Mouse (Mus musculus) regulatory T cell (primary cell): ENCODE data around the gene Dhx33.

Source experiments
- in situ Hi-C: fragments of 300-600 bp; cut with MboI, MseI; formaldehyde crosslinking; loops from one replicate; pipeline ENCODE4 v1.15.1; 2025; ENCODE audit warnings: high pct_unique_total_duplicates

Dhx33 gene

DNA sequence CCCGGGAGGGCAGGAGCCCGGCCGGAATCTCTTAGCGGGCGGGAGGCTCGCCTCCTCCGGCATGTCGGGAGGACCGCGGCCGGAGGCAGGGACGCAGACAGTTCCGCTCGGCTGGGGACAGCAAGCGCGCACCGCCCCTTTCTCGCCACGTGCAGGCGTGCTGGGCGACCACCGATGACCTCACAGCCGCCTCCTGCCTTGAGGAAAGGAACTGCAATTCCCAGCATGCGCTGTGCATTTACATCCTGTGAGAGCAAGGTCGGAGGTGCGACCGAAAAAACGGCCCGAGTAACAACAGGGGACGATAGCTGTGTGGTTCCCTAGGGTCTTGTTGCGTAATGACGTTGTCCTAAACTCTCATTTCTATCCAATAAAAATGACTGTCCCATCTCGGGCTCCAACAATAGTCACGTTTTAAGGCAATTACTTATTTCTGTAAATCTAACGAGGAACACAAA lies at the start of gene Dhx33:
Gene Dhx33 (minus strand): TSS at position 122 of the 458 bp plus-strand sequence.
- in situ Hi-C loops, result loop anchor here (25.0 kb wide), 2 partner anchors 1033 to 1433 kb away; partner anchors contain the start of genes Aipl1, Ggt6, Mybbp1a and Pimreg

- in situ Hi-C loops, result no loop called here
These were observed 48.3 kb upstream of the Dhx33 start for GRCm38 (mm10) chr11:71052554-71052953.

DNA sequence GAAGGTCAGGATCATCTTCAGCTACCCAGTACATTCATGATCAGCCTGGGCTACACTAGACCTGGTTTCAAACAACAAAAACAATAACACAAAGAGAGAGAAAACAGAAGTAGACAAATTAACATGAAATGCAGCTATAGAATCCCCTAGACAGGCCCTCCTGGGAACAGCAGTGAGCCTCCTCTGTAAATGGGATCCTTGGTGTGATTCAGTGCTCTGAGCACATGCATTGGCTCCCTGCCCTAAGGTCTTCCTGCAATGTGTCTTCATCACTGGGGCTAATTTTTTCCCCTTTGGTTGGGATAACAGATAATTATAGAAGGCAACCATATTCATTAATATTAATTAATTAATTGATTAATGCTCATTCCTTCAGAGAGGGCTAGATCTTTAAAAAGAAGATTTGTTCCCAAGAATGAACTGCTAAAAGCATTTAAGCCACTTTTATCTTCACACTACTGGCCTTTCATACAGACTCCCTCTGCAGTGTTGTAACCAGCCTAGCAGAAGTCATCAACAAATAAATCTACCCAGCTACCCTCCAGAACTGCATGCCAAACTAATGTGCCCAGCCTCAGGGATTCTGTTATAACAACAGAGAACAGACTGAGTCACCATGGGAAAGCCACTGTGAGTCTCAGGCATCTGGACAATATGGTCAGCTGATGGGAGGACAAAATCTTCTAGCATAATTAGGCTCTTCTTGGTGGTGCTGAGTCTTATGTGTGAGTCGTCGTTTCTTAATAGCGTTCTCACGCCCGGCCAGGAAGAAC lies 35.5 kb upstream of the Dhx33 start:
- in situ Hi-C loops, result loop anchor here (10.0 kb wide), 1 partner anchor 285 kb away; no protein-coding TSS in a partner anchor

- in situ Hi-C loops, result loop anchor here (10.0 kb wide), 1 partner anchor 292 kb away; no protein-coding TSS in a partner anchor
These were observed 29.0 kb upstream of the Dhx33 start, which contains the start of gene 6330403K07Rik for GRCm38 (mm10) chr11:71033163-71033761. Gene 6330403K07Rik (minus strand): TSS chr11:71033513.

- in situ Hi-C loops, result loop anchor here (10.0 kb wide), 1 partner anchor 292 kb away; no protein-coding TSS in a partner anchor
These were observed 28.4 kb upstream of the Dhx33 start for GRCm38 (mm10) chr11:71032491-71033162.

DNA sequence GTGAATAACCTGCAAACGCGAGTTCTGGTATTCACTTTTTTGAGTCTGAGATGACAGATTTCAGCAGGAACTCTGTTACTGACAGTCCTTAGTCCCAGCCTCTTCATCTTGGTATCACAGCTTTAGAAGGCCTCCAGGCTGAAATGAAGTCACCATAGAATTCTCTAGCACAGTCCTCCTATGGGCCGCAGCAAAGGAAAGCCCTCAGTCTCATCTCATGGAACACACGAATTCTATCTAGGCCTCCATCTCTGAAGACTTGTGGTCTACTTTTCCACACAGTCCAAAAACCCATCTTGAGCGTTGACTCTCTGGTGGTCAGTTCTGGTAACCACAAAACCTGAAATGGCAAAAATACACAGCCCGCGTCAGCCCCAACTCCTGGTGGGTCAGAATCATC lies 27.8 kb upstream of the Dhx33 start:
- in situ Hi-C loops, result loop anchor here (10.0 kb wide), 1 partner anchor 293 kb away; no protein-coding TSS in a partner anchor

- in situ Hi-C loops, result loop anchor here (10.0 kb wide), 1 partner anchor 295 kb away; no protein-coding TSS in a partner anchor
These were observed 25.3 kb upstream of the Dhx33 start for GRCm38 (mm10) chr11:71029403-71030118.

- in situ Hi-C loops, result no loop called here
These were observed 24.0 kb upstream of the Dhx33 start for GRCm38 (mm10) chr11:71028280-71028679.

DNA sequence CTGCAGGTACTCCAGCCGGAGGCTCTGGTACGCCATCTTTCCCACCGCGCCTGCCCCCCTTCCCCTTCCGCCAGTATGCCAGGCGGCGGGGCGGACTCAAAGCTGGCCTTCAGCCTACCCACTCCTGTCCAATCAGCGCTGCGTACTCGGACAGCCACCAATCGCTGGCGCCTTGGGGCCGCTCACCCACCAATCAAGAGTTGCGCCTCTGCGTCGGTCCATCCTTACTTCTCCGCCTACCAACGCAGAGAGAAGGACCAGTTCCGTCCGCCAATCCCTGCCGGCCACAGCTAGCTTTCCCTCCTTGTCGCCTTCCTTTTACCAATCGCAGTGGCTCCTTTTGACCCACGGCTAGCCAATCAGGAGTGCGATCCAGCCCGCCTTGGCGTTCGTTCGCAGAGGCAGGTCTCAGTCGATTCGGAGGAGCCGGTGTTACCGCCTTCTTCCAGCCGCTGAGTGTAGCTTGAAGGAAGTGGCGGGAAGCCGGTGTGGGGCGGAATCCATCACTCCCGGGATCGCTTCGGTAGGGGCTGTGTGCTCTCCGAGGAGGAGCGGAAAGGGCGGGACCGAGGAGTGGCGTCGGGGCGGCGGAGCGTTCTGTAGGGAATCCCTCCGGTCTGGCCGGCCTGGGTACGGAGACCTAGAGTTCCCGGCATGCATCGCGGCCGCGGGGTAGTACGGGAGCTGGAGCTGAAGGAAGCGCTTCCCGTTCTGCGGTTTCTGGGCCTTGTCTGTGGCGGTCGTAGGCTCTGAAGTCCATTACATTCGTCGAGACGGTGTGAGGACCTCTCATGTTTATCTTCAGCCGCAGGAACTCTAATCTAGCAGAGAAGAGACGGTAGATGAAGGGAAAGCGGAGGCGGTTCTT lies 15.2 kb upstream of the Dhx33 start, which contains the start of the genes Mis12 and Derl2:
Gene Mis12 (plus strand): TSS at position 411 of the 868 bp plus-strand sequence.
Gene Derl2 (minus strand): TSS at position 641 of the 868 bp plus-strand sequence.
- in situ Hi-C loops, result loop anchor here (5.0 to 25.0 kb wide), 3 partner anchors 887 to 1418 kb away; partner anchors contain the start of genes Aipl1, Ggt6, Mgl2 and Mybbp1a

- in situ Hi-C loops, result loop anchor here (25.0 kb wide), 2 partner anchors 1019 to 1419 kb away; partner anchors contain the start of genes Aipl1, Ggt6, Mybbp1a and Pimreg
These were observed 14.4 kb upstream of the Dhx33 start for GRCm38 (mm10) chr11:71018416-71019200.

GRCm38 (mm10) chr11:71017051-71017450 lies 12.8 kb upstream of the Dhx33 start:
- in situ Hi-C loops, result loop anchor here (25.0 kb wide), 2 partner anchors 1020 to 1420 kb away; partner anchors contain the start of genes Aipl1, Ggt6, Mybbp1a and Pimreg

DNA sequence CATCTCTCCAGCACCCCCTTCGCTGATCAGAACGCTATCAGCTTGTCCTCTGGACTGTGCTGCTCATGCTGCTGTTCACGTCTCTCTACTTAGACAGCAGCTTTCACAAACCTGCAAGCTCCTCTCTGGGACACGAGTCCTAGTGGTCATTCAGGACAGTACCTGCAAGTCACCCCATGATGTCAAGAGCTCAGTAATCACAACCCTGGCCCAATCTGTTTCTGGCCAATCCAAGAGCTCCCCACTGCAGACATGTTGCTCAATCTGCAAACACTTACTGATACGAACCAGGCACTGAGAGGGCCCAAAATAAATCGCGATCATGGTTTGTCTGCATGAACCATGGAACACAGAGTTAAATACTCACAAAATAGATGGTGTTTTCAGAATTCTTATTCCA lies 8.5 kb upstream of the Dhx33 start:
- in situ Hi-C loops, result loop anchor here (25.0 kb wide), 2 partner anchors 1025 to 1425 kb away; partner anchors contain the start of genes Aipl1, Ggt6, Mybbp1a and Pimreg

- in situ Hi-C loops, result loop anchor here (25.0 kb wide), 2 partner anchors 1029 to 1429 kb away; partner anchors contain the start of genes Aipl1, Ggt6, Mybbp1a and Pimreg
These were observed 4.1 kb upstream of the Dhx33 start for GRCm38 (mm10) chr11:71008321-71008720.

DNA sequence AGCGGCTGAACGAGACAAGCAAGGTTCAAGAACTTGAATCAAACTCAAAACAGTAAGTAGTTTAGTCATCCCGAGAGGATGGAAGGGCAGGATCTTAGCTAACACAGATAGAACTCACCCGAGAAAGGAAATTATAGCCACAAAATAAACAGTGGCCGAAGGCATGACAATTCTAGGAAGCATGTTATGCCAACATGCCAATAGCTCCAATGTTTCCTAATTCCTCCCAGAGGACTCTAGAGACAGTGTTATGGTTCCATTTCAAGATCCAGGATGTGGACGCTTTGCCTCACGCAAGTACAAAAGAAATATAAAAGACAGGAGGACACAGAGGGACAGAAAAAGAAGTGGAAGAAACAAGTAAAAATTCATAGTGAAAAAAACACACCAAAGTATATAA lies 3.6 kb upstream of the Dhx33 start:
- in situ Hi-C loops, result loop anchor here (25.0 kb wide), 2 partner anchors 1029 to 1429 kb away; partner anchors contain the start of genes Aipl1, Ggt6, Mybbp1a and Pimreg

DNA sequence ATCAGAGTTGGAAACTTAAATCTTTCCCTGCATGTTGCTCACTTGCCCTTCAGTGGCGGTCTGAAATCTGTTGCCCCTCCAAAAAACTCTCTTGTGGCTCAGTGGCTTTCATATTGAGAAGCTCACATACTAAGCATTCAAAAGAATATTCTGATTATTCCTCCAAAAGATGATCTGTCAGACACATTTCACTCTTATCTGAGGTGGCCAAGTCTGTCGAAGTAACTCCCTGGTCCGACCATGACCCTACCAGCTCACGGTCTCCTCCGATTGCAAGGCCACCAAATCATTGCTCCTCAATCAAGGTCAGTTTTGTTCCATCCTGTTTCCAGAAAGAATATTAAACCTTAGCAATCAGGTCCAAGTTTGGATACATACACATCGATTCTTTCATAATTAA lies 2.8 kb upstream of the Dhx33 start:
- in situ Hi-C loops, result loop anchor here (25.0 kb wide), 2 partner anchors 1030 to 1430 kb away; partner anchors contain the start of genes Aipl1, Ggt6, Mybbp1a and Pimreg

- in situ Hi-C loops, result loop anchor here (25.0 kb wide), 2 partner anchors 1032 to 1432 kb away; partner anchors contain the start of genes Aipl1, Ggt6, Mybbp1a and Pimreg
These were observed 809 bp upstream of the Dhx33 start for GRCm38 (mm10) chr11:71005046-71005445.

- in situ Hi-C loops, result loop anchor here (25.0 kb wide), 2 partner anchors 1034 to 1434 kb away; partner anchors contain the start of genes Aipl1, Ggt6, Mybbp1a and Pimreg
These were observed 474 bp downstream of the Dhx33 start for GRCm38 (mm10) chr11:71003611-71004315.
